Mouse (Mus musculus): ENCODE results near the gene Agbl4.

Agbl4 gene

GRCm38 (mm10) chr4:110397618-110398045 lies at the start of gene Agbl4:
Agbl4 (plus strand) TSS chr4:110397661.
- peak in 1 of 2 experiments; percentile 6 for DNase-seq (ENCODE audit: low spot score in 2 of 2)

GRCm38 (mm10) chr4:110350856-110351177 lies 46.6 kb upstream of the Agbl4 start:
- no peak for DNase-seq (ENCODE audit: low spot score in 2 of 2)

GRCm38 (mm10) chr4:110351178-110352000 lies 46.1 kb upstream of the Agbl4 start, which contains the start of gene Elavl4:
Elavl4 (minus strand) TSS chr4:110351909.
- DNase-seq (ENCODE audit: low spot score in 2 of 2): peak; percentile 1 to 7

GRCm38 (mm10) chr4:110352001-110352369 lies 45.5 kb upstream of the Agbl4 start:
- DNase-seq (ENCODE audit: low spot score in 2 of 2): no peak

- no peak for DNase-seq (ENCODE audit: low spot score in 2 of 2)
Measured at GRCm38 (mm10) chr4:110360568-110360967, 36.9 kb upstream of the Agbl4 start.

GRCm38 (mm10) chr4:110396221-110396620 lies 1.2 kb upstream of the Agbl4 start:
- no peak for DNase-seq (ENCODE audit: low spot score in 2 of 2)

GRCm38 (mm10) chr4:110420306-110420705 lies 22.8 kb downstream of the Agbl4 start:
- DNase-seq (ENCODE audit: low spot score in 2 of 2): no peak

GRCm38 (mm10) chr4:110427653-110428052 lies 30.2 kb downstream of the Agbl4 start:
- DNase-seq (ENCODE audit: low spot score in 2 of 2): no peak

GRCm38 (mm10) chr4:110494371-110494770 lies 96.9 kb downstream of the Agbl4 start:
- no peak for DNase-seq (ENCODE audit: low spot score in 2 of 2)

- no peak for DNase-seq (ENCODE audit: low spot score in 2 of 2)
Measured at GRCm38 (mm10) chr4:110529804-110530203, 132.3 kb downstream of the Agbl4 start.

- no peak for DNase-seq (ENCODE audit: low spot score in 2 of 2)
Measured at GRCm38 (mm10) chr4:110549223-110549622, 151.8 kb downstream of the Agbl4 start.

GRCm38 (mm10) chr4:110597726-110598283 lies 200.3 kb downstream of the Agbl4 start:
- no peak for DNase-seq (ENCODE audit: low spot score in 2 of 2)

GRCm38 (mm10) chr4:110641417-110641816 lies 244.0 kb downstream of the Agbl4 start:
- no peak for DNase-seq (ENCODE audit: low spot score in 2 of 2)

GRCm38 (mm10) chr4:110662940-110663339 lies 265.5 kb downstream of the Agbl4 start:
- no peak for DNase-seq (ENCODE audit: low spot score in 2 of 2)

GRCm38 (mm10) chr4:110674121-110674520 lies 276.7 kb downstream of the Agbl4 start:
- DNase-seq (ENCODE audit: low spot score in 2 of 2): no peak

GRCm38 (mm10) chr4:110735141-110735540 lies 337.7 kb downstream of the Agbl4 start:
- no peak for DNase-seq (ENCODE audit: low spot score in 2 of 2)

GRCm38 (mm10) chr4:110757941-110758340 lies 360.5 kb downstream of the Agbl4 start:
- DNase-seq (ENCODE audit: low spot score in 2 of 2): no peak

- no peak for DNase-seq (ENCODE audit: low spot score in 2 of 2)
Measured at GRCm38 (mm10) chr4:110788596-110788995, 391.1 kb downstream of the Agbl4 start.

GRCm38 (mm10) chr4:110799902-110800301 lies 402.4 kb downstream of the Agbl4 start:
- no peak for DNase-seq (ENCODE audit: low spot score in 2 of 2)

GRCm38 (mm10) chr4:110810947-110811346 lies 413.5 kb downstream of the Agbl4 start:
- DNase-seq (ENCODE audit: low spot score in 2 of 2): no peak

- DNase-seq (ENCODE audit: low spot score in 2 of 2): no peak
Measured at GRCm38 (mm10) chr4:110832776-110833175, 435.3 kb downstream of the Agbl4 start.

GRCm38 (mm10) chr4:110879719-110880443 lies 482.4 kb downstream of the Agbl4 start:
- DNase-seq (ENCODE audit: low spot score in 2 of 2): no peak

- DNase-seq (ENCODE audit: low spot score in 2 of 2): no peak
Measured at GRCm38 (mm10) chr4:110916061-110916460, 518.6 kb downstream of the Agbl4 start.

Measured in spleen, postnatal 14 days (tissue).